Comparison of ENCODE assay signal across 10 mouse cellular contexts in genomic region chr1:60652570-60653011, GRCm38 (mm10).
A peak's percentile ranks its signal among the peaks of the same experiment; 100 is the strongest.
DNase-seq lines count a peak whose midpoint lies in the region; ATAC-seq lines count a peak whose summit lies in the region.
"Had no signal": no experiment of that assay in that cellular context is flagged by ENCODE, and none has a peak within 500 bp of the region (broad histone marks: within the 10 kb centered on the region; RNA-seq: fewer than 3 reads in every experiment).

No protein-coding gene starts in this region.

- H3K27me3 ChIP-seq in kidney, embryonic 14.5 days (ENCODE audit: control insufficient read depth, insufficient read depth, low read length) = no peaks in the 10 kb centered on the region
- H3K27me3 ChIP-seq in heart, embryonic 16.5 days (ENCODE audit: control insufficient read depth, insufficient read depth, low read length) = no peaks in the 10 kb centered on the region
- peaks cover 5% of the 10 kb centered on the region for H3K27me3 ChIP-seq in megakaryocyte, embryonic 14.5 days (replicated peaks)
- no peaks in the 10 kb centered on the region for H3K27me3 ChIP-seq in midbrain, embryonic 14.5 days (ENCODE audit: control insufficient read depth, insufficient read depth, low read length)
- no peaks in the 10 kb centered on the region for H3K27me3 ChIP-seq in forebrain, embryonic 11.5 days (ENCODE audit: control insufficient read depth, insufficient read depth, low read length)
- H3K27me3 ChIP-seq: CH12.LX had no signal

- no peak overlapping the region for H3K4me2 ChIP-seq in kidney, embryonic 14.5 days (replicated peaks; ENCODE audit: low read depth, low read length)
- H3K4me2 ChIP-seq in heart, embryonic 16.5 days (ENCODE audit: low read depth, low read length) = no peak overlapping the region
- H3K4me2 ChIP-seq in midbrain, embryonic 14.5 days (ENCODE audit: low read length) = no peak overlapping the region
- no peak overlapping the region for H3K4me2 ChIP-seq in forebrain, embryonic 11.5 days (ENCODE audit: low read depth, low read length, severe bottlenecking)

- no peak for ATAC-seq in kidney, embryonic 14.5 days (ENCODE audit: low FRiP score, low TSS enrichment)
- peak; percentile 65 for ATAC-seq in heart, embryonic 16.5 days (replicated peaks; ENCODE audit: extremely low read depth, insufficient read depth, low FRiP score)
- no peak for ATAC-seq in midbrain, embryonic 14.5 days (ENCODE audit: low FRiP score, low TSS enrichment)
- no peak for ATAC-seq in forebrain, embryonic 11.5 days (replicated peaks; ENCODE audit: low FRiP score)

- H3K9me3 ChIP-seq in kidney, embryonic 14.5 days (ENCODE audit: control insufficient read depth, low read length) = no peaks in the 10 kb centered on the region
- no peaks in the 10 kb centered on the region for H3K9me3 ChIP-seq in heart, embryonic 16.5 days (replicated peaks; ENCODE audit: control insufficient read depth, low read length)
- H3K9me3 ChIP-seq in megakaryocyte, embryonic 14.5 days = peaks cover 5% of the 10 kb centered on the region; the same call in 1 of the 2 replicates
- H3K9me3 ChIP-seq in midbrain, embryonic 14.5 days (ENCODE audit: control insufficient read depth, low read length) = no peaks in the 10 kb centered on the region
- no peaks in the 10 kb centered on the region for H3K9me3 ChIP-seq in forebrain, embryonic 11.5 days (ENCODE audit: control insufficient read depth, low read length)

- no peak overlapping the region for H3K27ac ChIP-seq in kidney, embryonic 14.5 days (ENCODE audit: low read depth, low read length)
- H3K27ac ChIP-seq in heart, embryonic 16.5 days (ENCODE audit: low read length) = peak overlapping the region; percentile 69
- H3K27ac ChIP-seq in midbrain, embryonic 14.5 days (replicated peaks; ENCODE audit: low read depth, low read length) = no peak overlapping the region
- H3K27ac ChIP-seq in forebrain, embryonic 11.5 days (ENCODE audit: low read depth, low read length) = no peak overlapping the region

- peak; percentile 30 for DNase-seq in kidney, adult 9 months
- peak; percentile 34 for DNase-seq in T-cell, adult 2 months (ENCODE audit: low spot score)
- DNase-seq in midbrain, embryonic 14.5 days = no peak
- DNase-seq in gastrocnemius, adult 18-20 months (ENCODE audit: low spot score) = no peak
- DNase-seq in forebrain, embryonic 11.5 days (ENCODE audit: low spot score) = no peak
- DNase-seq: kidney, adult 18-20 months had no signal

- no peaks in the 10 kb centered on the region for H3K4me1 ChIP-seq in kidney, embryonic 14.5 days (ENCODE audit: control insufficient read depth, insufficient read depth, low read length)
- H3K4me1 ChIP-seq in heart, embryonic 16.5 days (ENCODE audit: control insufficient read depth, insufficient read depth, low read length) = peaks cover 39% of the 10 kb centered on the region
- peaks cover 5% of the 10 kb centered on the region; the same call in 1 of the 2 replicates for H3K4me1 ChIP-seq in megakaryocyte, embryonic 14.5 days
- peaks cover 9% of the 10 kb centered on the region; the same call in 1 of the 2 replicates for H3K4me1 ChIP-seq in midbrain, embryonic 14.5 days (ENCODE audit: control insufficient read depth, insufficient read depth, low read length)
- peaks cover 2% of the 10 kb centered on the region; the same call in 1 of the 2 replicates for H3K4me1 ChIP-seq in forebrain, embryonic 11.5 days (replicated peaks; ENCODE audit: control insufficient read depth, insufficient read depth, low read length)

- H3K36me3 ChIP-seq in kidney, embryonic 14.5 days (ENCODE audit: control insufficient read depth, insufficient read depth, low read length) = no peaks in the 10 kb centered on the region
- H3K36me3 ChIP-seq in heart, embryonic 16.5 days (ENCODE audit: control insufficient read depth, insufficient read depth) = no peaks in the 10 kb centered on the region
- H3K36me3 ChIP-seq in megakaryocyte, embryonic 14.5 days (replicated peaks; ENCODE audit: low read length) = no peaks in the 10 kb centered on the region
- no peaks in the 10 kb centered on the region for H3K36me3 ChIP-seq in midbrain, embryonic 14.5 days (ENCODE audit: control insufficient read depth, insufficient read depth, low read length)
- no peaks in the 10 kb centered on the region for H3K36me3 ChIP-seq in forebrain, embryonic 11.5 days (ENCODE audit: control insufficient read depth, insufficient read depth, low read length)

- H3K4me3 ChIP-seq in kidney, embryonic 14.5 days (ENCODE audit: low read length) = no peak overlapping the region
- no peak overlapping the region for H3K4me3 ChIP-seq in heart, embryonic 16.5 days (ENCODE audit: low read length)
- H3K4me3 ChIP-seq in megakaryocyte, embryonic 14.5 days (replicated peaks) = peak overlapping the region; percentile 35
- no peak overlapping the region for H3K4me3 ChIP-seq in midbrain, embryonic 14.5 days (replicated peaks; ENCODE audit: low read depth, low read length)
- no peak overlapping the region for H3K4me3 ChIP-seq in forebrain, embryonic 11.5 days (ENCODE audit: low read depth, low read length)

- 51% methylated on average over 4 of the region's 4 CpGs for WGBS in kidney, embryonic 14.5 days
- WGBS in heart, embryonic 16.5 days = 38% methylated on average over 4 of the region's 4 CpGs
- WGBS in midbrain, embryonic 14.5 days = 84% methylated on average over 4 of the region's 4 CpGs
- 83% methylated on average over 4 of the region's 4 CpGs for WGBS in forebrain, embryonic 11.5 days

- no peak overlapping the region for H3K9ac ChIP-seq in kidney, embryonic 14.5 days (ENCODE audit: low read depth, low read length)
- no peak overlapping the region for H3K9ac ChIP-seq in heart, embryonic 16.5 days (ENCODE audit: low read length)
- no peak overlapping the region for H3K9ac ChIP-seq in midbrain, embryonic 14.5 days (replicated peaks; ENCODE audit: low read length)
- H3K9ac ChIP-seq in forebrain, embryonic 11.5 days (ENCODE audit: low read length) = no peak overlapping the region

Comparison
In these comparisons a context has a peak if more than half of its experiments do, and no peak if none do; other contexts are left out.
1. DNase-seq: peak in kidney, adult 9 months (single experiment) and T-cell, adult 2 months (single experiment); none in midbrain, embryonic 14.5 days (single experiment), gastrocnemius, adult 18-20 months (single experiment) and forebrain, embryonic 11.5 days (single experiment).